Mouse (Mus musculus) mesoderm, embryonic 11.5 days (tissue): Measurements from ENCODE around the gene Ovol1.
A peak's percentile ranks its signal among the peaks of the same experiment; 100 is the strongest.

ENCODE experiments used
- DNase-seq: peaks from one replicate; pipeline ENCODE4 v3.0.0-alpha.2; 2012; ENCODE audit warnings: low read depth, low spot score

The Ovol1 gene

GRCm38 (mm10) chr19:5568470-5569140 is 8.2 kb upstream of the Ovol1 start:
- DNase-seq: peak; percentile 93

- DNase-seq: peak; percentile 93
These were observed 7.4 kb upstream of the Ovol1 start, which contains the start of gene Ap5b1 for GRCm38 (mm10) chr19:5567534-5568469. Ap5b1 (plus strand) TSS chr19:5568025.

GRCm38 (mm10) chr19:5567180-5567533 is 6.7 kb upstream of the Ovol1 start:
- DNase-seq: no peak

- DNase-seq: no peak
These were observed 5.9 kb upstream of the Ovol1 start for GRCm38 (mm10) chr19:5566316-5566715.

- DNase-seq: no peak
These were observed 2.3 kb upstream of the Ovol1 start for GRCm38 (mm10) chr19:5562776-5563175.

GRCm38 (mm10) chr19:5561886-5562285 is 1.4 kb upstream of the Ovol1 start:
- no peak for DNase-seq

GRCm38 (mm10) chr19:5561252-5561790 is 875 bp upstream of the Ovol1 start:
- DNase-seq: no peak

- DNase-seq: peak; percentile 25
These were observed 602 bp downstream of the Ovol1 start for GRCm38 (mm10) chr19:5559631-5560456.

- DNase-seq: no peak
These were observed 1.2 kb downstream of the Ovol1 start for GRCm38 (mm10) chr19:5559229-5559628.

GRCm38 (mm10) chr19:5558770-5559169 is 1.7 kb downstream of the Ovol1 start:
- DNase-seq: no peak

- DNase-seq: no peak
These were observed 2.3 kb downstream of the Ovol1 start for GRCm38 (mm10) chr19:5558169-5558568.

GRCm38 (mm10) chr19:5554212-5554611 is 6.2 kb downstream of the Ovol1 start:
- no peak for DNase-seq

GRCm38 (mm10) chr19:5553802-5554201 is 6.6 kb downstream of the Ovol1 start:
- DNase-seq: no peak

GRCm38 (mm10) chr19:5547471-5548056 is 12.9 kb downstream of the Ovol1 start:
- no peak for DNase-seq

GRCm38 (mm10) chr19:5544031-5544430 is 16.4 kb downstream of the Ovol1 start:
- DNase-seq: no peak

GRCm38 (mm10) chr19:5543362-5543761 is 17.1 kb downstream of the Ovol1 start:
- no peak for DNase-seq

- DNase-seq: no peak
These were observed 21.7 kb downstream of the Ovol1 start for GRCm38 (mm10) chr19:5538786-5539185.

- no peak for DNase-seq
These were observed 27.9 kb downstream of the Ovol1 start for GRCm38 (mm10) chr19:5532520-5532919.

GRCm38 (mm10) chr19:5530138-5530524 is 30.3 kb downstream of the Ovol1 start:
- no peak for DNase-seq

GRCm38 (mm10) chr19:5529325-5530137 is 30.9 kb downstream of the Ovol1 start:
- peak; percentile 93 for DNase-seq
